8 mouse cellular contexts compared by ENCODE assay signal in the genomic region with DNA sequence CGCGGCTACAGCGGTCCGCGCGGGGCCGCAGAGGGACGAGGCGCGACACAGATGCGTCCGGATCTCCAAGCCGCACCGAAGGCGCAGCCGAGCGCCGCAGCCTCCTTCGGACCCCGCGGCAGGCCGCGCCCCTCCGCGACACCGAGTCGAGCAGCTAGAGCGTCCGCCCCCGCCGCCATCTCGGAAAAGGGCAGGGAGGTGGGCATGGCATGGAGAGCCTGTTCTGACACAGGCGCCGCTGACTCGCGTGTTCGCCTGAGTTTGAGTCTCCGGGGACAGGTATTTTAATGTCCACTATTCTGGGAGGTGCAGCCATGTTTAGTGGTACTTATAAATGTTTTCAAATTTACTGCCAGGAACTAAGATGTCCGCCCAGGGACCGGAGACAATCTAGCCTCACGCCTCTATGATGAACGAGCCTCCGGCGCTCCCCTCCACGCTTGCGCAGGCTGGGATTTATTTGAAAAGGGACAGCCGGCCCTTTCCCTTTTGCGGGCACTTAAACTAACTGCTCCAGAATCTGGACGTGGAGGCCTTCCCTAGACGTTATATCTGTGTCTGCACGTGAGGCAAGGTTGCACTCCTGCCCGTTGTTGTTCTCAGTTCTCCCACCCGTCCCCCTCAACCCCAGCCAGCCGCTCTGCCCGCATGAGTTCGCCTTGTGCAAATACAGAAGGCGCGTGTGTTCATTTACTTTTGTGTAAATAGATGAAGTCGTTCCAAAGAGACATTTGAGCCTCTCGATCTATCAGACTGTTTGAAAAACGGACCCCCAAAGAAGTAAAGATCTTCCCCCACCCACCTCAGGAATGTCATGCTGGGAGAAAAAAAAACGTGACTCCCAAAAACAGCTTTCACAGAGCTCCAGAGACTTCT. TPM values are rescaled to one million over a fixed set of nuclear protein-coding genes. Genes with fewer than 3 reads are reported as not detected.
A peak's percentile ranks its signal among the peaks of the same experiment; 100 is the strongest.
DNase-seq lines count a peak whose midpoint lies in the region; ATAC-seq and TF ChIP-seq lines count a peak whose summit lies in the region.

No protein-coding gene starts in this region.

- no peaks in the 10 kb centered on the region for H3K9me3 ChIP-seq in hindbrain, postnatal 0 days (ENCODE audit: low read length)

- no peak for TF ChIP-seq CTCF in gastrocnemius, adult 2 months (IDR thresholded peaks at IDR 0.05)
- TF ChIP-seq CTCF in hindbrain, postnatal 0 days (IDR thresholded peaks at IDR 0.05; ENCODE audit: low read depth) = no peak

- H3K4me3 ChIP-seq in gastrocnemius, adult 2 months = peak overlapping the region; percentile 85
- H3K4me3 ChIP-seq in hindbrain, postnatal 0 days (ENCODE audit: low read length) = peak overlapping the region; percentile 91
- peak overlapping the region; percentile 45 for H3K4me3 ChIP-seq in macrophage (ENCODE audit: inconsistent target)

- H3K27ac ChIP-seq in gastrocnemius, adult 2 months = peak overlapping the region; percentile 98
- H3K27ac ChIP-seq in hindbrain, postnatal 0 days = peak overlapping the region; percentile 92
- peak overlapping the region; percentile 77 for H3K27ac ChIP-seq in macrophage

- peaks cover 5% of the 10 kb centered on the region; the same call in 1 of the 2 replicates for H3K4me1 ChIP-seq in hindbrain, postnatal 0 days (ENCODE audit: insufficient read depth, low read length)

- intact Hi-C loops in gastrocnemius, adult 2 months (cut with DNase I) = no loop called here

- H3K4me2 ChIP-seq in hindbrain, postnatal 0 days (ENCODE audit: low read depth, low read length) = peak overlapping the region; percentile 62

- 0% methylated on average over 62 of the region's 62 CpGs for WGBS in hindbrain, postnatal 0 days
- 1% methylated on average over 61 of the region's 62 CpGs for WGBS in macrophage (ENCODE audit: missing documents)

- DNase-seq in gastrocnemius, adult 2 months = peak; percentile 94
- DNase-seq in hindbrain, postnatal 0 days (ENCODE audit: low spot score) = peak; percentile 96
- peak; percentile 83 to 89 for DNase-seq in left cerebral cortex, adult 18-20 months (ENCODE audit: low spot score in 2 of 2)
- peak; percentile 87 for DNase-seq in retina, postnatal 7 days (ENCODE audit: low read depth, low spot score)
- peak; percentile 84 for DNase-seq in urinary bladder, adult 18-20 months (ENCODE audit: low spot score in 2 of 2)

- H3K27me3 ChIP-seq in hindbrain, postnatal 0 days (ENCODE audit: insufficient read depth, low read length) = no peaks in the 10 kb centered on the region

- peaks cover 6% of the 10 kb centered on the region; the same call in 1 of the 2 replicates for H3K36me3 ChIP-seq in hindbrain, postnatal 0 days (ENCODE audit: insufficient read depth, low read length)
- H3K36me3 ChIP-seq in macrophage (ENCODE audit: inconsistent target) = peaks cover 14% of the 10 kb centered on the region

- H3K9ac ChIP-seq in hindbrain, postnatal 0 days (replicated peaks; ENCODE audit: low read length) = peak overlapping the region; percentile 86

- ATAC-seq in activated CD4-positive, CD25-positive, alpha-beta regulatory T cell, adult 4 months = peak; percentile 90
- ATAC-seq in common myeloid progenitor, adult 5-6 weeks (replicated peaks; ENCODE audit: low read depth, poor library complexity, severe bottlenecking) = peak; percentile 82
- peak; percentile 94 for ATAC-seq in hindbrain, postnatal 0 days

- H3K79me2 ChIP-seq in macrophage (ENCODE audit: inconsistent target) = peaks cover 21% of the 10 kb centered on the region; the same call in 1 of the 2 replicates

RNA-seq across cellular contexts. Expression of gene Prpsap1, which starts 3.5 kb away (rescaled TPM):
- polyA plus RNA-seq in activated CD4-positive, CD25-positive, alpha-beta regulatory T cell, adult 4 months (2017; shearing (Covaris generic)) = 10 to 100 TPM; 47.3 to 60.5 TPM
- total RNA-seq in common myeloid progenitor, adult 5-6 weeks (2017) = 28.1 and 35.2 TPM in 2 replicates
- 10 to 100 TPM; 14.2 to 15.1 TPM for total RNA-seq in gastrocnemius, adult 2 months (2021)
- 99.7 and 105 TPM in 2 replicates for total RNA-seq in hindbrain, postnatal 0 days (2014; rRNA removed)
- 148 and 150 TPM in 2 replicates for polyA plus RNA-seq in hindbrain, postnatal 0 days (2015; fragmentation: Nextera tagmentation; extraction: Ambion mirVana)
- 10 to 100 TPM; 82.7 to 89.4 TPM for total RNA-seq in left cerebral cortex, adult 18-20 months (2021)
- total RNA-seq in macrophage (2018; cell fraction: chromatin; rRNA removed) = 100 to 1,000 TPM in 3 of 26 experiments, 10 to 100 TPM in 23; 13.5 to 205 (median 56.5) TPM
- 10 to 100 TPM; 16.5 to 29.4 (median 20.1) TPM for total RNA-seq in macrophage (2018; cell fraction: cytosol; rRNA removed)
- 100 to 1,000 TPM in 2 of 26 experiments, 10 to 100 TPM in 24; 12.6 to 160 (median 33.4) TPM for total RNA-seq in macrophage (2018; cell fraction: nucleus; rRNA removed)
- polyA plus RNA-seq in macrophage (2018) = 18.4 to 35.9 TPM (median 20.8 TPM) in 3 replicates

RNA-seq across cellular contexts. Expression of gene Qrich2, which starts 24.4 kb away (rescaled TPM):
- not detected for polyA plus RNA-seq in activated CD4-positive, CD25-positive, alpha-beta regulatory T cell, adult 4 months (2017; shearing (Covaris generic))
- total RNA-seq in common myeloid progenitor, adult 5-6 weeks (2017) = not detected in 2 replicates
- under 1 TPM in 1 of 2 experiments, not detected in 1; 0.06 TPM for total RNA-seq in gastrocnemius, adult 2 months (2021)
- total RNA-seq in hindbrain, postnatal 0 days (2014; rRNA removed) = not detected in 2 replicates
- 0.30 and 0.31 TPM in 2 replicates for polyA plus RNA-seq in hindbrain, postnatal 0 days (2015; fragmentation: Nextera tagmentation; extraction: Ambion mirVana)
- total RNA-seq in left cerebral cortex, adult 18-20 months (2021) = under 1 TPM in 1 of 2 experiments, not detected in 1; 0.05 TPM
- not detected for total RNA-seq in macrophage (2018; cell fraction: chromatin; rRNA removed)
- not detected for total RNA-seq in macrophage (2018; cell fraction: cytosol; rRNA removed)
- total RNA-seq in macrophage (2018; cell fraction: nucleus; rRNA removed) = under 1 TPM in 3 of 26 experiments, not detected in 23; 0.12 to 0.58 (median 0.17) TPM
- not detected in 3 replicates for polyA plus RNA-seq in macrophage (2018)

RNA-seq across cellular contexts. Expression of gene Sphk1, which starts 40.3 kb away (rescaled TPM):
- polyA plus RNA-seq in activated CD4-positive, CD25-positive, alpha-beta regulatory T cell, adult 4 months (2017; shearing (Covaris generic)) = not detected
- total RNA-seq in common myeloid progenitor, adult 5-6 weeks (2017) = 55.3 and 61.0 TPM in 2 replicates
- 1 to 10 TPM in 1 of 2 experiments, under 1 TPM in 1; 0.36 to 1.7 TPM for total RNA-seq in gastrocnemius, adult 2 months (2021)
- total RNA-seq in hindbrain, postnatal 0 days (2014; rRNA removed) = 25.5 and 29.7 TPM in 2 replicates
- polyA plus RNA-seq in hindbrain, postnatal 0 days (2015; fragmentation: Nextera tagmentation; extraction: Ambion mirVana) = 17.9 and 20.4 TPM in 2 replicates
- 1 to 10 TPM; 7.9 to 9.9 TPM for total RNA-seq in left cerebral cortex, adult 18-20 months (2021)
- 10 to 100 TPM in 5 of 26 experiments, 1 to 10 TPM in 6, under 1 TPM in 4, not detected in 11; 0.26 to 56.2 (median 2.3) TPM for total RNA-seq in macrophage (2018; cell fraction: chromatin; rRNA removed)
- 10 to 100 TPM in 2 of 26 experiments, 1 to 10 TPM in 3, under 1 TPM in 10, not detected in 11; 0.08 to 28.4 (median 0.41) TPM for total RNA-seq in macrophage (2018; cell fraction: cytosol; rRNA removed)
- 10 to 100 TPM in 5 of 26 experiments, 1 to 10 TPM in 4, under 1 TPM in 10, not detected in 7; 0.17 to 66.5 (median 0.70) TPM for total RNA-seq in macrophage (2018; cell fraction: nucleus; rRNA removed)
- 0.12 to 0.22 TPM in 2 of 3 replicates, not detected in the other for polyA plus RNA-seq in macrophage (2018)

RNA-seq across cellular contexts. Expression of gene Ubald2, which starts 56.6 kb away (rescaled TPM):
- polyA plus RNA-seq in activated CD4-positive, CD25-positive, alpha-beta regulatory T cell, adult 4 months (2017; shearing (Covaris generic)) = 10 to 100 TPM; 13.7 to 15.0 TPM
- 60.7 and 82.5 TPM in 2 replicates for total RNA-seq in common myeloid progenitor, adult 5-6 weeks (2017)
- 10 to 100 TPM; 38.7 to 50.9 TPM for total RNA-seq in gastrocnemius, adult 2 months (2021)
- 67.9 and 102 TPM in 2 replicates for total RNA-seq in hindbrain, postnatal 0 days (2014; rRNA removed)
- polyA plus RNA-seq in hindbrain, postnatal 0 days (2015; fragmentation: Nextera tagmentation; extraction: Ambion mirVana) = 39.3 and 41.7 TPM in 2 replicates
- 10 to 100 TPM; 27.5 to 32.6 TPM for total RNA-seq in left cerebral cortex, adult 18-20 months (2021)
- 10 to 100 TPM in 7 of 26 experiments, 1 to 10 TPM in 17, under 1 TPM in 2; 0.62 to 15.1 (median 5.9) TPM for total RNA-seq in macrophage (2018; cell fraction: chromatin; rRNA removed)
- 10 to 100 TPM; 22.3 to 37.2 (median 29.0) TPM for total RNA-seq in macrophage (2018; cell fraction: cytosol; rRNA removed)
- 10 to 100 TPM in 12 of 26 experiments, 1 to 10 TPM in 14; 3.3 to 22.5 (median 9.6) TPM for total RNA-seq in macrophage (2018; cell fraction: nucleus; rRNA removed)
- polyA plus RNA-seq in macrophage (2018) = 18.0 to 34.4 TPM (median 27.5 TPM) in 3 replicates

Comparison
In these comparisons a context has a peak if more than half of its experiments do, and no peak if none do; other contexts are left out.
1. Peak in every context shown above with its lines: DNase-seq, ATAC-seq, H3K4me3 ChIP-seq and H3K27ac ChIP-seq.